Mouse (Mus musculus): ENCODE measurements around the gene Lemd1. TPM values are rescaled to one million over a fixed set of nuclear protein-coding genes. Genes with fewer than 3 reads are reported as not detected.

Gene Lemd1
- polyA plus RNA-seq, 1 experiment from 2014 or later: 2.0 TPM

DNA sequence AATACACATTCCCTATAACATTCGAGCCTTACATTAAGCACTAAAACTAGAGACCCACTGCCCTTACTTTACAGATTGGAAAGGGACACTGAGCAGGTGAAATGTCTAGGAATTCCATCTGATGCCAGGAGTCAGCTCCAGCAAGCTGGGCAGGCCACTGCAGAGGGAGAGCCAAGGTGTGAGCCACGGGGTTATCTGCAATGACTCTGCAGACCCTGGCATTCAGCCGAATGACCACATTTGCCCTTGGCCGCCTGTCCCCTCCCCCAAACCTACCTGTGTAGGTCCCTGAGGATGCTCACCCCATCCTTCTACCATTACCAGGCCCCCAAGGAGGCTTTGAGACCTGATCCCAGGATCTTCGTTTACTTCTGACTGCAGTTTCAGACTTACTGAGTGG is 108.5 kb downstream of the Lemd1 start:
- H3K9ac ChIP-seq: no peak overlapping the region
- H3K4me3 ChIP-seq: no peak overlapping the region; the same call in 1 of the 2 replicates
- no peak for ATAC-seq (ENCODE audit: borderline replicate concordance, extremely low read depth, low FRiP score, low TSS enrichment)
- peaks cover 38% of the 10 kb centered on the region for H3K27me3 ChIP-seq
- H3K27ac ChIP-seq: no peak overlapping the region
- no peaks in the 10 kb centered on the region for H3K9me3 ChIP-seq
- H3K36me3 ChIP-seq: no peaks in the 10 kb centered on the region
- WGBS: 66% methylated on average over 5 of the region's 5 CpGs
- H3K4me1 ChIP-seq: peaks cover 44% of the 10 kb centered on the region
- peak overlapping the region; percentile 98 for H3K4me2 ChIP-seq

GRCm38 (mm10) chr1:132301242-132301641 is 110.0 kb downstream of the Lemd1 start:
- no peaks in the 10 kb centered on the region for H3K9me3 ChIP-seq
- H3K4me1 ChIP-seq: peaks cover 29% of the 10 kb centered on the region
- 89% methylated on average over 5 of the region's 5 CpGs for WGBS
- H3K27ac ChIP-seq: no peak overlapping the region
- no peak overlapping the region for H3K4me2 ChIP-seq
- no peak overlapping the region for H3K9ac ChIP-seq
- ATAC-seq (ENCODE audit: borderline replicate concordance, extremely low read depth, low FRiP score, low TSS enrichment): no peak
- H3K36me3 ChIP-seq: no peaks in the 10 kb centered on the region
- peaks cover 43% of the 10 kb centered on the region for H3K27me3 ChIP-seq
- H3K4me3 ChIP-seq: no peak overlapping the region

DNA sequence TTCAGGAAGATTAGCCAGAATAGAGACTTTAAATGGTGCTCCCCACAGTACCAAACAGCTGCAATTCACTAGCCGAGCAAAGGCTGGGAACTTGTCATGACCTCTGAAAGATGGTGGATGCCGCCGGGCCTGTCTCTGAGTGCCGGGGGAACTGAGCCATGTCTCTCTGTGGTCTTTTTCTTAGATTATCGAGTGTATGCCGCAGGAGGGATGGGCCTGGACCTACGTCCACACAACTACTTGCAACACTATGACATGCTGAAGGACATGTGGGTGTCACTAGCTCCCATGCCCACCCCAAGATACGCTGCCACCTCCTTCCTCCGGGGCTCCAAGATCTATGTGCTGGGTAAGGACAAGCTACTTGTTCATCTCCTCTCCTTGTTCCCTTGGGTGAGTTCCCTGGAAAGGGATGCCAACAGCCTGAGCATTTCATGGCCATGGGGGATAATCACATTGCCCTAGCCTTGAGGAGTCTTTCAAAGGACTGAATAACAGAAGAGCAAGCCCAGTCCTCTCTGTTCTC is 111.2 kb downstream of the Lemd1 start:
- ATAC-seq (ENCODE audit: borderline replicate concordance, extremely low read depth, low FRiP score, low TSS enrichment): no peak
- Histone ChIP-seq H3K9me3 (no peaks in the 10 kb centered on the region), H3K27ac (no peak overlapping the region), H3K9ac (no peak overlapping the region), H3K4me2 (no peak overlapping the region), H3K36me3 (no peaks in the 10 kb centered on the region), H3K27me3 (peaks cover 41% of the 10 kb centered on the region), H3K4me1 (peaks cover 22% of the 10 kb centered on the region), H3K4me3 (no peak overlapping the region)
- WGBS: 85% methylated on average over 9 of the region's 9 CpGs

- H3K4me3 ChIP-seq: no peak overlapping the region
- no peak overlapping the region for H3K4me2 ChIP-seq
- H3K9ac ChIP-seq: no peak overlapping the region
- H3K27ac ChIP-seq: no peak overlapping the region
- WGBS: 32% methylated on average over 9 of the region's 9 CpGs
- no peak for ATAC-seq (ENCODE audit: borderline replicate concordance, extremely low read depth, low FRiP score, low TSS enrichment)
- H3K27me3 ChIP-seq: peaks cover 19% of the 10 kb centered on the region
- H3K9me3 ChIP-seq: no peaks in the 10 kb centered on the region
- H3K4me1 ChIP-seq: no peaks in the 10 kb centered on the region
- no peaks in the 10 kb centered on the region for H3K36me3 ChIP-seq
Measured at GRCm38 (mm10) chr1:132304618-132305214, 113.5 kb downstream of the Lemd1 start.

GRCm38 (mm10) chr1:132306160-132306559 is 114.9 kb downstream of the Lemd1 start:
- 35% methylated on average over 4 of the region's 4 CpGs for WGBS
- Histone ChIP-seq H3K9ac (no peak overlapping the region), H3K4me2 (no peak overlapping the region), H3K9me3 (no peaks in the 10 kb centered on the region), H3K4me1 (no peaks in the 10 kb centered on the region), H3K27ac (no peak overlapping the region), H3K27me3 (peaks cover 10% of the 10 kb centered on the region; the same call in 1 of the 2 replicates), H3K4me3 (no peak overlapping the region), H3K36me3 (no peaks in the 10 kb centered on the region)
- ATAC-seq (ENCODE audit: borderline replicate concordance, extremely low read depth, low FRiP score, low TSS enrichment): no peak

DNA sequence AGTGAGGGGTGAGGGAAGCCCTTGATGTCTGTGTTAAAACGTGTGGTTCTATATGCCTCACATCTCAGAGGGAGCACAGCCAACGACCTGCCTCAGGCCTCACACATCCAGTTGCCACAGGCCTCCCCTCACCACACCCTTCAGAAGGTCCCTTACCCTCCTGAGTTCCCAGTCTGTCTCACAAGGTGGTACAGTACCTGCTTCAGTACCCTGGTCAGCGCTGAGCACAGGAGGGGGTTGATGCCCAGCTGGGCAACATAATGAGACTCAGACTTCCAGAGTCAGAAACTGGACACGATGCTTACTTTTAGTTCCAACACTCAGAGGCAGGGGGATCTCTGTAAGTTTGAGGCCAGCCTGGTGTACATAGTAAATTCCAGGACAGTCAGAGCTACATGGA is 115.6 kb downstream of the Lemd1 start:
- Histone ChIP-seq H3K27ac (no peak overlapping the region), H3K27me3 (peaks cover 10% of the 10 kb centered on the region; the same call in 1 of the 2 replicates), H3K9ac (no peak overlapping the region), H3K9me3 (no peaks in the 10 kb centered on the region), H3K36me3 (no peaks in the 10 kb centered on the region), H3K4me2 (no peak overlapping the region), H3K4me1 (peaks cover 2% of the 10 kb centered on the region; the same call in 1 of the 2 replicates), H3K4me3 (no peak overlapping the region)
- WGBS: 12% methylated on average over 4 of the region's 4 CpGs
- no peak for ATAC-seq (ENCODE audit: borderline replicate concordance, extremely low read depth, low FRiP score, low TSS enrichment)

DNA sequence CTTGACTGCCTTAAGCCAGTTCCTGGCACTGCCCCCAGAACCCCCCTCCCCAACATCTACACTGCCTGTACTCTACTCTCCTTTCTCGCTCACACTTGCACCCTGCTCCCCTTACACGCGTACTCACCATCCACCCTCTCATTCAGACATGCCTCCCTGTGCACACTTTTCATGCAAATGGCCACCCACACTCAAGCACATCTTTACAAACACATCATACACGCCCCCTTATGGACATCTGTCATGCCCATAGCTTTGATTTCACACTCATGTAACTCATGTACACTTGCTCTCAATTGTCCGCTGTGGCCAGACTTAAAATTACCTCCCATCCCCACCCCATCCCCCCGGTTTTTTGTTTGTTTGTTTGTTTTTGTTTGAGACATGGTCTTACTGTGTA is 116.7 kb downstream of the Lemd1 start:
- Histone ChIP-seq H3K36me3 (no peaks in the 10 kb centered on the region), H3K27ac (no peak overlapping the region), H3K4me1 (peaks cover 9% of the 10 kb centered on the region), H3K4me2 (no peak overlapping the region), H3K4me3 (no peak overlapping the region), H3K9me3 (no peaks in the 10 kb centered on the region), H3K27me3 (peaks cover 10% of the 10 kb centered on the region; the same call in 1 of the 2 replicates), H3K9ac (no peak overlapping the region)
- 78% methylated on average over 6 of the region's 6 CpGs for WGBS
- no peak for ATAC-seq (ENCODE audit: borderline replicate concordance, extremely low read depth, low FRiP score, low TSS enrichment)

- Histone ChIP-seq H3K9ac (no peak overlapping the region), H3K4me1 (peaks cover 9% of the 10 kb centered on the region), H3K27me3 (peaks cover 9% of the 10 kb centered on the region; the same call in 1 of the 2 replicates), H3K4me3 (no peak overlapping the region), H3K9me3 (no peaks in the 10 kb centered on the region), H3K4me2 (no peak overlapping the region), H3K27ac (no peak overlapping the region), H3K36me3 (no peaks in the 10 kb centered on the region)
- ATAC-seq (ENCODE audit: borderline replicate concordance, extremely low read depth, low FRiP score, low TSS enrichment): no peak
- 77% methylated on average over 7 of the region's 7 CpGs for WGBS
Measured at GRCm38 (mm10) chr1:132308674-132309073, 117.4 kb downstream of the Lemd1 start.

MicroRNAs within 50 kb of the gene (microRNA counts, 519-probe panel; counts per million panel counts)
- 2,432 counts per million, percentile 44 among the panel's probes with 10 or more counts for microRNA mmu-miR-135b

Small RNAs within 50 kb of the gene (microRNA-seq; reads per million reads assigned to microRNA genes)
- 1,167 reads per million, percentile 76 among the genes with 10 or more reads in this experiment for gene Mir135b

Other genes starting within 250 kb of the Lemd1 start
- 2.3 and 2.7 TPM in 2 replicates for gene Slc45a3, start 228.5 kb upstream of the Lemd1 start, polyA plus RNA-seq (2015; fragmentation: Nextera tagmentation; extraction: Ambion mirVana)
- 24.2 and 28.6 TPM in 2 replicates for gene Elk4, start 183.8 kb upstream of the Lemd1 start, polyA plus RNA-seq (2015; fragmentation: Nextera tagmentation; extraction: Ambion mirVana)
- 15.0 and 16.3 TPM in 2 replicates for gene Mfsd4a, start 123.4 kb upstream of the Lemd1 start, polyA plus RNA-seq (2015; fragmentation: Nextera tagmentation; extraction: Ambion mirVana)
- gene Cdk18, start 51.7 kb upstream of the Lemd1 start, polyA plus RNA-seq (2015; fragmentation: Nextera tagmentation; extraction: Ambion mirVana): 6.5 and 7.7 TPM in 2 replicates
- 0.52 and 0.69 TPM in 2 replicates for gene AC124108.1, start within 50 bp of the Lemd1 start, polyA plus RNA-seq (2015; fragmentation: Nextera tagmentation; extraction: Ambion mirVana)
- gene Gm10188, start 38.3 kb downstream of the Lemd1 start, polyA plus RNA-seq (2015; fragmentation: Nextera tagmentation; extraction: Ambion mirVana): not detected in 2 replicates
- gene Klhdc8a, start 107.2 kb downstream of the Lemd1 start, polyA plus RNA-seq (2015; fragmentation: Nextera tagmentation; extraction: Ambion mirVana): 0.52 and 0.56 TPM in 2 replicates
- 19.5 and 21.1 TPM in 2 replicates for gene Nuak2, start 124.7 kb downstream of the Lemd1 start, polyA plus RNA-seq (2015; fragmentation: Nextera tagmentation; extraction: Ambion mirVana)
- gene Tmcc2, start 199.8 kb downstream of the Lemd1 start, polyA plus RNA-seq (2015; fragmentation: Nextera tagmentation; extraction: Ambion mirVana): 10.7 and 13.2 TPM in 2 replicates
- gene Dstyk, start 226.1 kb downstream of the Lemd1 start, polyA plus RNA-seq (2015; fragmentation: Nextera tagmentation; extraction: Ambion mirVana): 14.5 and 15.4 TPM in 2 replicates

Data from lung, embryonic 15.5 days (tissue).